Mouse (Mus musculus) cerebellum, adult 2 months (tissue): Measurements from ENCODE around the gene Trpm5.

Source experiments
- CTCF ChIP-seq: fragments of 200-500 bp; IDR thresholded peaks from 2 replicates; pipeline ENCODE4 v1.5.1; 2011; ENCODE audit warnings: low read depth, mild to moderate bottlenecking, control low read depth, low read length, moderate library complexity, borderline replicate concordance; ENCODE audit not compliant: insufficient read depth
- POLR2A ChIP-seq: fragments of 200-500 bp; IDR thresholded peaks from 2 replicates; pipeline ENCODE4 v1.6.1; 2011; ENCODE audit warnings: low read length, control low read depth, borderline replicate concordance; ENCODE audit not compliant: insufficient read depth

DNA sequence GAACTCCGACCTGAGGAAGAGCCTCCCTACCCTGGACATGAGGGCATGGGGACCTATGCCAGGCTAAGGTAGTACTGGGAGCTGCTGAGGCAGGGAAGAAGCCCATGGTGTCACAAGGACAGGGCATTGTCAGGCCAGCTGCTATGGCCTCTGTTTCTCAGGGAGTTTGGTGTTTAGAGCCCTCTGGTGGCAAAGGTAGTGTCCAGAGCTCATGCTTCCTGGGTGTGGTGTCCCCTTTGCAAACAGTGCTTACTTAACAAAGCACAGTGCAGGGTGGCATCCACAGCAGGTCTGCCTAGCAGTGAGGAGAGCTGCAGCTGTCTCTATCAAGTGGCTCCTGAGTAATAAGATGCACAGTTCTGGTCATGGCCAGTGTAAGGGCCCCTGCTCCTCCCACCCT, 16.4 kb upstream of the Trpm5 start:
- TF ChIP-seq CTCF (no peak), POLR2A (no peak)
